Mouse (Mus musculus) gastrocnemius, adult 2 months (tissue): ENCODE results near the gene Rasgrf2. TPM values are rescaled to one million over a fixed set of nuclear protein-coding genes. Genes with fewer than 3 reads are reported as not detected.

Source experiments
- DNase-seq: peaks from one replicate; pipeline ENCODE4 v3.0.0; 2022
- H3K27ac ChIP-seq: fragments of 200-600 bp; 2 replicates; pipeline ENCODE4 v1.8.1; 2022; ENCODE audit warnings: mild to moderate bottlenecking
- H3K4me3 ChIP-seq: fragments of 200-600 bp; 2 replicates; pipeline ENCODE4 v1.8.1; 2022; ENCODE audit warnings: mild to moderate bottlenecking, moderate library complexity
- CTCF ChIP-seq: fragments of 200-600 bp; IDR thresholded peaks from 2 replicates; pipeline ENCODE4 v1.8.1; 2022; ENCODE audit warnings: antibody characterized with exemption, mild to moderate bottlenecking, moderate library complexity
- intact Hi-C: fragments of 180-260 bp; cut with DNase I; formaldehyde crosslinking; loops from one replicate; pipeline ENCODE4 v1.15.1; 2025
- total RNA-seq, 2 experiments: library from RNA; stranded (reverse); gene quantifications; 2 replicates each; pipeline ENCODE4 v1.2.3; 2021

The Rasgrf2 gene
- total RNA-seq, 2 experiments from 2014 or later, result 5.0 to 6.2 TPM

GRCm38 (mm10) chr13:91976541-91976940 is 154.9 kb downstream of the Rasgrf2 start:
- DNase-seq, result no peak
- Histone ChIP-seq H3K27ac (no peak overlapping the region), H3K4me3 (no peak overlapping the region)
- intact Hi-C loops, result no loop called here
- TF ChIP-seq CTCF, result no peak

GRCm38 (mm10) chr13:91974154-91974553 is 157.3 kb downstream of the Rasgrf2 start:
- Histone ChIP-seq H3K4me3 (no peak overlapping the region), H3K27ac (no peak overlapping the region)
- TF ChIP-seq CTCF, result no peak
- intact Hi-C loops, result no loop called here
- no peak for DNase-seq

- no peak for TF ChIP-seq CTCF
- intact Hi-C loops, result no loop called here
- no peak for DNase-seq
- H3K4me3 ChIP-seq, result no peak overlapping the region
- H3K27ac ChIP-seq, result no peak overlapping the region
Measured at GRCm38 (mm10) chr13:91971246-91971645, 160.2 kb downstream of the Rasgrf2 start.

GRCm38 (mm10) chr13:91956474-91956873 is 175.0 kb downstream of the Rasgrf2 start:
- TF ChIP-seq CTCF, result no peak
- Histone ChIP-seq H3K4me3 (no peak overlapping the region), H3K27ac (no peak overlapping the region)
- DNase-seq, result no peak
- intact Hi-C loops, result no loop called here

- intact Hi-C loops, result no loop called here
- H3K27ac ChIP-seq, result no peak overlapping the region
Measured at GRCm38 (mm10) chr13:91955646-91956045, 175.8 kb downstream of the Rasgrf2 start.

GRCm38 (mm10) chr13:91955175-91955574 is 176.3 kb downstream of the Rasgrf2 start:
- TF ChIP-seq CTCF, result no peak
- no peak overlapping the region for H3K27ac ChIP-seq
- no peak for DNase-seq
- intact Hi-C loops, result no loop called here
- no peak overlapping the region for H3K4me3 ChIP-seq

More at GRCm38 (mm10) chr13:91955646-91956045, 175.8 kb downstream of the Rasgrf2 start:
- H3K4me3 ChIP-seq, result no peak overlapping the region
- TF ChIP-seq CTCF, result no peak
- DNase-seq, result no peak

GRCm38 (mm10) chr13:91940113-91940512 is 191.3 kb downstream of the Rasgrf2 start:
- no peak for DNase-seq

GRCm38 (mm10) chr13:91938826-91939225 is 192.6 kb downstream of the Rasgrf2 start:
- TF ChIP-seq CTCF, result no peak
- H3K4me3 ChIP-seq, result no peak overlapping the region
- no peak for DNase-seq
- H3K27ac ChIP-seq, result no peak overlapping the region
- intact Hi-C loops, result no loop called here

More at GRCm38 (mm10) chr13:91940113-91940512, 191.3 kb downstream of the Rasgrf2 start:
- Histone ChIP-seq H3K4me3 (no peak overlapping the region), H3K27ac (no peak overlapping the region)
- intact Hi-C loops, result no loop called here
- no peak for TF ChIP-seq CTCF

GRCm38 (mm10) chr13:91937232-91937631 is 194.2 kb downstream of the Rasgrf2 start:
- no peak overlapping the region for H3K4me3 ChIP-seq
- intact Hi-C loops, result no loop called here
- no peak overlapping the region for H3K27ac ChIP-seq
- TF ChIP-seq CTCF, result no peak
- no peak for DNase-seq

GRCm38 (mm10) chr13:91932122-91932521 is 199.3 kb downstream of the Rasgrf2 start:
- intact Hi-C loops, result no loop called here
- no peak overlapping the region for H3K27ac ChIP-seq
- no peak for DNase-seq
- TF ChIP-seq CTCF, result no peak
- H3K4me3 ChIP-seq, result no peak overlapping the region

GRCm38 (mm10) chr13:91929943-91930726 is 201.3 kb downstream of the Rasgrf2 start:
- intact Hi-C loops, result no loop called here
- no peak for TF ChIP-seq CTCF
- Histone ChIP-seq H3K4me3 (no peak overlapping the region), H3K27ac (no peak overlapping the region)
- no peak for DNase-seq

GRCm38 (mm10) chr13:91928605-91929389 is 202.7 kb downstream of the Rasgrf2 start:
- no peak overlapping the region for H3K4me3 ChIP-seq
- TF ChIP-seq CTCF, result no peak; the same call in 1 of the 2 replicates
- intact Hi-C loops, result no loop called here
- H3K27ac ChIP-seq, result no peak overlapping the region
- no peak for DNase-seq

GRCm38 (mm10) chr13:91921010-91921409 is 210.4 kb downstream of the Rasgrf2 start:
- intact Hi-C loops, result no loop called here
- DNase-seq, result no peak
- H3K27ac ChIP-seq, result no peak overlapping the region
- TF ChIP-seq CTCF, result no peak
- no peak overlapping the region for H3K4me3 ChIP-seq
